Mouse (Mus musculus): ENCODE data around the gene Notch4.
"Not testable (repeated sequence)": the region's sequence is repeated elsewhere in the genome, so short reads cannot be mapped to it uniquely, and the experiment has no call there.

The Notch4 gene

DNA sequence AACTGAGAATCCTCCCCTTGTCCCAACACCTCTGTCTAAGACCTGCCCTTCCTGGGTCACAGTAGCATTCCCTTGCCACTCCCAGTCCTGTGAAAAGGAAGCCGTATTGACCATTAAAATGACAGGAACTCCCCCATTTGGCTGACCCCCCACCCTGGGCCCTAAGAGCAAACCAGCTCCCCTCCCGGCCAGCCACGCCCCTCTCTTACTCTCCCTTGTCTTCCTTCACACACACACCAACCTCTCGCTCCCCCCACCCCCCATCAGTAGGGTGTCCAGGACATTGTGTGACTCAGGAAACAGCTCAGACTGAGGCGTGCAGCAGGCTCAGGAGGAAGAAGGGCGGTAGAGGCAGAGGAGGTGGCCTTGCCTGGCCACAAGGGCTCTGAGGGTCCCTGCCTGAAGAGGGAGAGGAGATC, at the start of gene Notch4:
TSS of gene Notch4 (plus strand) at position 266 of the 419 bp plus-strand sequence.
- DNase-seq, result peak; percentile 53

- DNase-seq, result no peak
These were observed 47.6 kb upstream of the Notch4 start for GRCm38 (mm10) chr17:34516514-34516913.

DNA sequence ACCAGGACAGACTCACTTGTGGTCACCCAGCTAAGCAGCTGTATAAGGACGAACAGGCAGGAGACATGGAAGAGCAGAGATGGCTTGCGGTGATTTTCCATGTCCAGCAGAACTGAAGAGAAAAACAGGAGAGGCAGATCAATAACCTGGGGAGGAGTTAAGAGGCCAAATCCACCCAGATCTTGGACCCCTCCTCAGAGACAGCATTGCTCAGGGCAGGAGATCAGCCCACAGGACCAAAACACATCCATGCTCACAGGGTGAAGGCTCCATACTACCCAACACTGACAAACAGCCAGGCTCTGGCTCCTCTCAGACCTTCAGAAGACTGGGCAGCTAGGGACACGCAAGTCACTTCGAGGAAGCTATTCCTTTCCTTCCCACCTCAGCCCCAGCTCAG, 46.8 kb upstream of the Notch4 start, which contains the start of gene Btnl6:
TSS of gene Btnl6 (minus strand) at position 101 of the 400 bp plus-strand sequence.
- no peak for DNase-seq

DNA sequence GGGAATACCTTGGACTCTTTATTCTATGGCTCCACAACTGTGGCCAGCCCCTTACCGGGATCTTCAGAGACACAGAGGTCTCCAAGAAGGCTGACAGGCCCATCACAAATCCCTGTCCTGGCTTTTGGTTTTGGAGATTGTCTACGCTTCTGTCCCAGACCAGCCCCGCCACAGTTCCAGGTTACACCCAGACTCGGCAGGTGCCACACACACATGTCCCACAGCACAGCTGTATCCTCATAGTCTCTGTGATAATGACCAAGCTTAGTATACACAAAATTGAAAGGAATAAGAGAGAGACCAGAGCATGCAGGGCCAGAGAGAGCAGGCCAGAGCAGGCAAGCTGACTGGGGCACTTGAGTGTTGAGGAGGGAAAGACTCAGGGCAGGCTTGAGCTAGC, 46.3 kb upstream of the Notch4 start:
- no peak for DNase-seq

DNA sequence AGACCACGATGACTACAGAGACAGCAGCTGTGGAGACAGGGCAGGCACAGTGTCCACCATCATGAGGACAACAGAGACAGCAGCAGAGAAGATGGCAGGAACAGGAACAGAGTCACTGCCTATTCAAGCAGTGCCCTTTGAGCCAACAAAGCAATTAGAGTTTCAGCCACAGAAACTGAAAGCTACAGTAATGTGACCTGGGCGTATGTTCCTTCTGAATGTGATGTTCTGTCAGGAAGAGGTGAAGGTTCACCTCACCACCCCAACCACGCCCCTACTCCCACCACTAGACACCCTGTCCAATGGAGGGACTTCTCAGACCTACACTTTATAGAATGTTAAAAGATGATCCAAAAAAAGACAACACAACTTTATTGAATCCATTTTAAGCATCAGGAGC, 45.5 kb upstream of the Notch4 start:
- not testable (repeated sequence) for DNase-seq

GRCm38 (mm10) chr17:34519001-34519400, 45.1 kb upstream of the Notch4 start:
- DNase-seq, result no peak

- no peak for DNase-seq
These were observed 31.4 kb upstream of the Notch4 start for GRCm38 (mm10) chr17:34532671-34533070.

DNA sequence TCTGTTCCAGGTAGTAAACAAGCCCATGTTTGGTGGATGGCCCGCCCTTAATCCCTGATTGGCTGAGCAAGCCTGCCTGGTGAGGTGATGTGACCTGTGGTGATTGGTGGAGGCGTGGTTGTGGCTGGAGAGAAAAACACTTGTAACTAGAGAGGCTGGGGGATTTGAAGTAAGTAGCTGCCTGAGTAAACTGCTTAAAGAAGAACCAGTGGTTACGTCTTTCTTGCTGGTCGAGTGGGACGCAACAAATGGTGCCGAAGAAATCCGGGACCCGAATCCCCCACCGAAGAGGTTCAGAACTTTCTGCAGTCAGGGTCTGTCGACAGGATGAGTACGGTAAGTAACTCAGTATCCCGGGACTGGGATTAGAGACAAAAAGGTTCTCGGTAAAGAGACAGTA, 20.5 kb upstream of the Notch4 start:
- DNase-seq, result not testable (repeated sequence)

GRCm38 (mm10) chr17:34546797-34547196, 17.3 kb upstream of the Notch4 start:
- DNase-seq, result no peak

DNA sequence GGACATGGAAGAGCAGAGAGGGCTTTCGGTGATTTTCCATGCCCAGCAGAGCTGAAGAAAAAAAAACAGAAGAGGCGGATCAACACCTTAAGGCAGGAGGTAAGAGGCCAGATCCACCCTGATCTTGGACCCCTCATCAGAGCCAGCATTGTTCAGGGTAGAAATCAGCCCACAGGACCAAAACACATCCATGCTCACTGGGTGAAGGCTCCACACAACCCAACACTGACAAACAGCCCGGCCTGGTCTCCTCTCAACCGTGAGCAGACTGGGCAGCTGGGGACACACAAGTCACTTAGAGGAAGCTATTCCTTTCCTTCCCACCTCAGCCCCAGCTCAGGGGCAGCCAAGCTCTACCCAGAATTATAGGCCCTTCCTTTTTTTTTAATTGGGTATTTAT, 16.5 kb upstream of the Notch4 start:
- no peak for DNase-seq

DNA sequence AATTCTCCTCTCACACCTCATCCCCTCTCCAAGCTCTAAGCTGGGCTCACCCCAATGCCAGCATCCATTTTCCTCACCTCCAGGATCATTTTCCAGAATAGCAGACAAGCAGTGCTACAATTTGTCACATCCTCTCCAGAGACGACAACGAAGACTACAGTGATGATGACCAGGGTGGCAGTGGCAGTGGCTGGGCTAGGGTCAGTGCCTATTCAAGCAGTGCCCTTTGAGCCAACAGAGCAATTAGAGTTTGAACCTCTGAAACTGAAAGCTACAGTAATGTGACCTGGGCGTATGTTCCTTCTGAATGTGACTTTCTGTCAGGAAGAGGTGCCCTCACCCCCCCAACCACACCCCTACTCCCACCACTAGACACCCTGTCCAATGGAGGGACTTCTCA, 14.9 kb upstream of the Notch4 start:
- no peak for DNase-seq

DNA sequence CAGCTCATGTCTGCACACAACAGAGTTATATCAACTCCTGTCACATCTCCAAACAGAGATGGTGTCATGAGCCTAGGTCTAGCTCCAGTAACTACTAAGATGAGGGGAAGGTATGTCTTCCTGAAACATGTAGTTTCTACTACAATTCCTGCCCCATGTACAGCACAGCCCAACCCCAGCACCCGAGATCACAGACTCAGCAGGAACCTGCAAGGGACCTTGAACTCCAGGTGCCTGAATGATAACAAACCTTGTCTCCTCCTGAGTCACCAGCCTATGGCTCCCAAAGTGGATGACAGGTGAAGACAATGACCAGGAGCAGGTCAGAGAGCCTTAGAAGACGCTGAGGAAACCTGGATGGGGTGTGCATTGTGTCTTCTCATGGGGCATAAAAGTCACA, 14.2 kb upstream of the Notch4 start:
- no peak for DNase-seq

DNA sequence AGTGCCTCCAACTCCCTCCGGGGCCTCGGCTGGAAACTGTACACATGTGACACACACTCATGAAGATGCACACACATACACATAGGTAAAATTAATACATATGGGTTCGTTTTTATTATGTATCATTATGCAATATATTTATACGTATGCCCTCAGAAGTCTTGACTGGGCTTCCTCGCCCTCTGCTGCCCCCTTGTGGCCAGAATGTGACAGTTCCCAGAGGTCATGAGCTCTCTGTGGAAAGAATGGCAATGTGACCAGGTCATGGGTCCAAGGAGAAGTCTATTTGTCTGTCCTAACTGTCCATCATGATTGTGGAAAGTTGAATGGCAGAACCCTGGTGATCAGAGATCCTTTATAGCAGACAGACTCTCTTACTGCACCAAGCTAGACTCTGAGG, 8.6 kb upstream of the Notch4 start:
- DNase-seq, result peak; percentile 68

GRCm38 (mm10) chr17:34556406-34556805, 7.7 kb upstream of the Notch4 start:
- no peak for DNase-seq

DNA sequence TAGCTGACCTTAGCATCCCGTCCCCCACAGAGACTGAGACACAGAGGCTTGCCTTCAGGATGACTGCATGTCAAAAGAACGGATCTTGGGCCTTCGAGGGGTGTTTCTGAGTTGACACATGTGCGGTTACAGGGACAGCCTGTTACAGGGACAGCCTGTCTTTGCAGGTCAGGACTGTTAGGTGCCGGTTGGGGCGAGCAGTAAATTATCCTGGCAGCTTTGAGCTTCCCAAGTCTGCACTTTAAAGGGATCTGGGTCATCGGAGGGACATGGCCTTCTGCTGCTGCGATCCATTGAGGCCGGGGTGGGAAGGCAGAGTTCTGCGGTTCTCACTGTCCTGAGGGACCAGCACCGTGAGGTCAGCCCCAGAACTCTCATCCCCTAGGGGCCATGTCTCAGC, 6.7 kb upstream of the Notch4 start:
- no peak for DNase-seq

DNA sequence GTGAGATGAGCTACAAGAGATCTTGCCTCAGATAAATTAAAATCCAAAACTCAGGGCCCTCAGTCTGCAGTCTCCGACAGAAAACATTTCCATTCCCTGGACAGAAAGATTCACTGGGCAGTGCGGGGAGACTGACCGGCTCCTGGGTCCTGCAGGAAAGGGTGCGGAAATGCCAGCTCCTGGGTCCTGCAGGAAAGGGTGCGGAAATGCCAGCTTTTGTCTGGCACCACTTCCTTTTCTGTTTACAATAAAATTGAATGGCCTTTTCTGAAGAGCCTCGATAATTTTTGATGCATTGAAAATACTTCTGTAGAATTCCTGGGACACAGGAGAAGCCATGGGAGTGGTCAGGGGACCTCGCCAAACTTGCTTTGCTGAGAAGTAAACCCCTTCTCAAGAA, 5.0 kb upstream of the Notch4 start:
- no peak for DNase-seq

- DNase-seq, result no peak
These were observed 4.2 kb upstream of the Notch4 start for GRCm38 (mm10) chr17:34559895-34560294.

DNA sequence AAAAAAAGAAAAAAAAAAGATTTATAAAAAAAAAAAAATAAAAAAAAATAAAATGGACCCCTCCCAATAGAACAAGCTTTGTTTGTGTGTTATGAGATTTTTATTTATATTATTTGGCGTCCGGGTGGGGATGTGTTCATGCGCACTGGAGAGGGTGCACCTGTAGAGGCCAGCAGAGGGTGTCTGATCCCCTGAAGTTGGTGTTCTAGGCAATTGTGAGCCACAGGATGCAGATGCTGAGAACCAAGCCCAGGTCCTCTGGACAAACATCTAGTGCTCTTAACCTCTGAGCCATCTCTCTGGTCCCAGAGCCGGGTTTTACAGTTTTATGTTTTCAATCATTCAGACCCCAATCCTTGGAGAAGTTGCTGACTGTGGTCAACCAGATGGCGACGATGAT, 3.6 kb upstream of the Notch4 start:
- no peak for DNase-seq

GRCm38 (mm10) chr17:34561200-34561599, 2.9 kb upstream of the Notch4 start:
- DNase-seq, result no peak

- DNase-seq, result no peak
These were observed 1.5 kb upstream of the Notch4 start for GRCm38 (mm10) chr17:34562595-34562994.

DNA sequence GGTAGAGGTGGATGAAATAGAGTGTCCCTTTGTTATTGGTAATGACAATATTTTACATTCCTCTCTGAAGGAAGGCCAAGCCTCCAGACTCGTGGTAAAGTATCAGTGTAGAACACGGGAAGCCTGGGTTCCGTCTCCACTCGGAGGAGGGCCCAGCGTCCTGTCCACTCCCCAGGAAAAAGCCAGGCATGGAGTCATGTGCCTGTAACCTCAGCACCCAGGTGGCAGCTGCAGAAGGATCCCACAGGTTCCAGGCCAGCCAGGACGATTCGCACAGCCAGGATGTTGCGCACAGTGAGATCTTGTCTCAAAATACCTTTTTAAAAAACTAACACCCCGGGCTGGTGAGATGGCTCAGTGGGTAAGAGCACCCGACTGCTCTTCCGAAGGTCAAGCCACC, 714 bp upstream of the Notch4 start:
- DNase-seq, result no peak

DNA sequence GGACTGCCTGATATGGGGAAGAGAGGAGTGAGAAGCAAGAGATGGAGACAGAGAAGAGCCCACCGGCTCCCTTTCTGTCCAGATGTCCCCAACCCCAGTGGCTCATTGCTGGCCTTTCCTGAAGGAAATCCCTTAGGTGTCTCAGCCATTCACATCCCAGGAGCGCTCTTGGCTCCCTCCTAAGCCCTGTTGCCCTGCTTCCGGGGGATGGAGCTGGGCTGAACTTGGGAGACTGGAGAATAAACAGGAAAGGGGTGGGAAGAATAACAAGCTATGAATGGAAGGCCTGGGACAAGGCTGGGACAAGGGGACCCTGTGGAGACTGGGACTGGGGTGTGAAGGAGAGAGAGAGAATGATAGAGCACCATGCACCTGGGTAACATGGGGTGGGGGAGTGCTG, 728 bp downstream of the Notch4 start:
- peak; percentile 58 for DNase-seq

DNA sequence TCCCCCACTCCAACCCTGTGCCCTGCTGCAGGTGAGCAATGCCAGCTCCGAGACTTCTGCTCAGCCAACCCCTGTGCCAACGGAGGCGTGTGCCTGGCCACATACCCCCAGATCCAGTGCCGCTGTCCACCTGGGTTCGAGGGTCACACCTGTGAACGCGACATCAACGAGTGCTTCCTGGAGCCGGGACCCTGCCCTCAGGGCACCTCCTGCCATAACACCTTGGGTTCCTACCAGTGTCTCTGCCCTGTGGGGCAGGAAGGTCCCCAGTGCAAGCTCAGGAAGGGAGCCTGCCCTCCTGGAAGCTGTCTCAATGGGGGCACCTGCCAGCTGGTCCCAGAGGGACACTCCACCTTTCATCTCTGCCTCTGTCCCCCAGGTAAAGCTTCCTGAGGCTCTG, 3.2 kb downstream of the Notch4 start:
- no peak for DNase-seq

DNA sequence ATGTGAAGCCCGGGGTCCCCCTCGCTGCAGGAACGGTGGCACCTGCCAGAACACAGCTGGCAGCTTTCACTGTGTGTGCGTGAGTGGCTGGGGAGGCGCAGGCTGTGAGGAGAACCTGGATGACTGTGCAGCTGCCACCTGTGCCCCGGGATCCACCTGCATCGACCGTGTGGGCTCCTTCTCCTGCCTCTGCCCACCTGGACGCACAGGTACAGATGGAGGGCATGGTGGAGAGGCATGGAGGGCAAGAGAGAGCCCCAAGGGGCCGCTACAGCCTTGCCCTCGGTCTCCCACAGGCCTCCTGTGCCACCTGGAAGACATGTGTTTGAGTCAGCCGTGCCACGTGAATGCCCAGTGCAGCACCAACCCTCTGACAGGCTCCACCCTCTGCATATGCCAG, 4.4 kb downstream of the Notch4 start:
- no peak for DNase-seq

DNA sequence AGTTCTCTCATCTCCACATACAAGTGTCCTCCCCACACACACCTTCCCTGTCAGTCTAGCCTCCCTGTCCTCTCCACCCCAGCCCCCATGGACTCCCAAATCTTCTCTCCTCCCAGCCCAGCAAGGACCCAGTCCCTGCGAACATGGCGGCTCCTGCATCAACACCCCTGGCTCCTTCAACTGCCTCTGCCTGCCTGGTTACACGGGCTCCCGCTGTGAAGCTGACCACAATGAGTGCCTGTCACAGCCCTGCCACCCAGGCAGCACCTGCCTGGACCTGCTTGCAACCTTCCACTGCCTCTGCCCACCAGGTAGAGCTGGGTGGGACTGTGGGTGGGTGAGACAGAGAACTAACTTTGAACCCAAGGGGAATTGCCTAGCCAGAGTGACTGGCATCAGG, 5.9 kb downstream of the Notch4 start:
- no peak for DNase-seq

DNA sequence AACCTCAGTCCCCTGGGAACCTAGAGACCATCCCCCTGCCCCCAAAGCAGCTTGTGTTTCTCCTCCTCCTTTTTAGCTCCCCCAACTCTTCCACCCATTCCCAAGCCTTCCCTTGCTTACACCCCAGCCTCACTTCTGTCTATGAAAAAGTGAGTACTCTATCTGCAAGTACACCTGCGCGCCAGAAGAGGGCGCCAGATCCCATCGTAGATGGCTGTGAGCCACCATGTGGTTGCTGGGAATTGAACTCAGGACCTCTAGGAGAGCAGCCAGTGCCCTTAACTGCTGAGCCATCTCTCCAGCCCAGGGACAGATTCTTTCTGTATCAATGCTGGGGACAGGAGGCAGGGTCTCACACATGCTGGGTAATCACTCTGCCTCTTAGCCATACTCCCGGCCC, 7.8 kb downstream of the Notch4 start:
- no peak for DNase-seq
